Mouse (Mus musculus): ENCODE measurements at regions not wholly inside any gene's neighbourhood (a gene's known extent, or its start where the extent isn't known, plus 50 kb on each side); places are given as distances from the start of the nearest gene placed in this dataset.

DNA sequence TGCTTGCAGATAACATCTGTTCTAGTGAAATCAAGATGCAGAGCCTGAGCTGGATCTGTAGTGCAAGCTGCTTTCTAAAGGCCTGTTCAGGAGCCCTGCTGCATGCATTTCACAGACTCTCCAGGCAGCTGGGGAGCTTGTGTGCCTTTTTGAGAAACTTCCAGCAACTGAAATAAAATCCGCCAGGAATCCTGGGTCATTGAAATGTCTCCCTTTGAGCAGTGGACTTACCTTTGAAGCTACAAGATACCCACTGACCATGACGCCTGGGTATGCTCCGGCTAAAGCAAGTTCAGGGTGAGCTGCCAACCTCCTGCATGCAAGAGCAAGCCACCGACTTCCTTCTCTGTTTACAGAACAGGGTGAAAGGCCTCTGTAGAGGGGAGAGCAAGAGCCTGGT, 278.7 kb downstream of the Cenpw start:
- CTCF ChIA-PET: no interaction called here

DNA sequence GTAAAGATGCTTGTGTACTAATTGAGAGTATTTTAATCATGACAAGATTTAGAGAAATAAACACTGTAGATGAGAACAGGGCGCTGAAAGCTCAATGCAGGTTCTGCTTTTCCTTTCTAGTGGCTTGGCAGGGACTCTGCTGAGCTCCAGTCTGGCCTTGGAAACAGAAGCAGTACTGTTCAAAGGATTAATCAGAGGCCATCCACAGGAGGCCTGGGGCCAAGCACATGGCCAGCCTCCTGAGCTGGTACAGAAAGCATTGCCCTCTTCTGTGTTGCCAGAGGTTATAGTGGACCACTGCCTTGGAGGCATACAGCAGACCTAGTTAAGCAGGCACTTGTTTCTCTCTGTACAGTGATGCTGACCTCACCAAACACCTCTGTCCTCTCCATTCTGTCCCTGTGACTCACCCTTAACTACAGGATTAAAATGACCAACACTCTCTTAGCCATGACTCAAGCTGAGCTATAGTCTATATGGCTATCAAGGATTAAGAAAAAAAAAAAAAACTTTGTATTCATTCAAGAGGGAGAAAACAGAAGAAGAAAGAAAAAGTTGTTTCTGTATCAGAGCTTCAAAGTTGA, 302.5 kb downstream of the Cenpw start:
- CTCF ChIA-PET: no interaction called here

DNA sequence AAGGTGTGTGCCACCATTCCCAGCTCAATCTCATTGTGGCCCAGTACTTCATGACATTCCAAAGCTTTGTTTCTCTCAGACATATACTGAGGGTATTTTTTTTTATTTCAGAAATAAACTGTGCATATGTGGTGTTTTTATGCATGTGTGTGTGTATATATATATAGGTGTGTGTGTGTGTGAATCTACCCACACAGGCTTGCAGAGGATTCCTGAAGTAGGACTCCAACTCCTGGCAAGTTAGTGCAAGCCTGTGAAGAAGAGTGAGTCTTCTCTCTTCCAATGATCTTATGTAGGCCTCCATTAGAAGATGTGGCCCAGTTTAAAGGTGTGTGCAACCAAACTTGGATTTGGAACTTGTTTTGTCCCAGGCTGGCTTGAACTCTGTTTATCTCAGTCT, 328.9 kb upstream of the Rspo3 start:
- CTCF ChIA-PET: no interaction called here

DNA sequence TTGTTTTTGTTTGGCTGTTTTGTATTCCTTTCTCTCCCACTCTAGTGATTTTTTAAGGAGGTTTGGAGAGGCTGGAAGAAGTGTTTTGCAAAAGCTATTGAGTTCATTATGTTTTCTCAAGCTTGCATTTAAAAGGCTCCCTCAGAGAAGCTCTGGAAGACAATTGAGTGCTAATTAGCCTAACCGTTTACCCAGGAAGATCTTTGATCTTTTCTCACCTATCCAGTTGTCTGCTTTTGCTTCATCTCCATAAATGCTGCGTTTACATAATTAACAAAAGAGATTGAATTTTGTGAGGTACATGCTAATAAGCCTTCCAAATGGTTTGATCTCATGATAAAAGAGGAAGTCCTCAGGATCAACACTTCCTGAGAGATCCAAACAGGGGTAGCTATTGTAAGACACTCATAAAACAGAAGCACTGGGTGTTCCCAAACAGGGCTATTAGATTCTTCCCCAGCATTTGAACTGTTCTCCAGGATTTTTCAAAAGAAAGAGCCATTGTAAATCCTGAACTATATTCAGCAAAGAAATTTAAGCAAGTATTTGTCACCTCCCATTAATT, 320.2 kb upstream of the Rspo3 start:
- CTCF ChIA-PET: no interaction called here

DNA sequence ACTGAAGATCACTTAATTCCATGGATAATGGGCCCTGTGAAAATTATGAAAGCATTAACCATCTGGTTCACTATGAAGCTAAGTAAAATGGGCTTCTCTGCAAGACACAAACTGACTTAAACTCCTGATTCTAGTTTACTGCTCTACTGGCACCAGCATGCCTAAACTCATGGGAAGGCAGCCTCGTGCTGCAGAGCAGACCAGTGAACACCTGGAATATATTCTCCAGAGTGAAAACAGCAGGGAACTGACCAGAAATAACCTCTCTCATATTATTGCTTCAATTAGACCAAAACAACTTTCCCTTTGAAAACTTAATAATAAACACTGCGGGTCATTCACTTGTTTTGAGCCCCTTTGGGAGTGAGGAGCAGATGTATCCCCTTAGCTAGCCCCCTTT, 316.8 kb upstream of the Rspo3 start:
- CTCF ChIA-PET: interaction anchor here (0.5 kb wide), 1 partner anchor 192 kb away, joined by 7 read pairs; no protein-coding TSS in a partner anchor

DNA sequence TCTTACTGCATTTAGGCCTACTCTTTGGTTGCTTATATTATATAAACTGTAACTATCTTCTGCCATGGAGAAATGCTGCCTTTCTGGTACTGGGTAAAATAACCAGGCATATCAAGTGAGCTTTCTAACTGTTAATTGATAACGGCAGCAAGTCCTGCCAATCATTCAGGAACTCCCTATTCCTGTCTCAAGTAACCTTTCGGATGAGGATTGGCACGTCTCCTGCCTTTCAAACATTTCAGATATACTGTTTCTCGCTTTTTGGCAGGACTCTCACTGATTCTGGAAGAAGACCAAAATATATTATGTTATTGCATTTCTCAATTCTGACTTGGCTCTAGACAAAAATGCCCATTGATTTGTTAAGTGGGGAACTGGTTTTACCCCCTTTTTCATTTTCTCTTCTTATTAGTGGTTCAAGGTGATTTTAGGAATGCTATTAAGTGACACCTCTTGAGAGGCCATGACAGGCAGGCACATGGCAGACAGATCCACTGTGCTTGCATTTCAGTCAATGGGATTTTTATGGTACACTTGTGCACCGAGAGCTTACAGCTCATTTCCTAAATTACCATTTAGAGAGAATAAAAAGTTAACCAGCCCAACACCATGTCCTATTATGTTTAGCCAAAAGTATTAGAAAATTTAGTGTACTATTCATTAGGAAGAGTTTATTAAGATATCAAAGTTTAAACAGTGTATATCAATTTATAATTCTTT, 289.4 kb upstream of the Rspo3 start:
- CTCF ChIA-PET: no interaction called here

DNA sequence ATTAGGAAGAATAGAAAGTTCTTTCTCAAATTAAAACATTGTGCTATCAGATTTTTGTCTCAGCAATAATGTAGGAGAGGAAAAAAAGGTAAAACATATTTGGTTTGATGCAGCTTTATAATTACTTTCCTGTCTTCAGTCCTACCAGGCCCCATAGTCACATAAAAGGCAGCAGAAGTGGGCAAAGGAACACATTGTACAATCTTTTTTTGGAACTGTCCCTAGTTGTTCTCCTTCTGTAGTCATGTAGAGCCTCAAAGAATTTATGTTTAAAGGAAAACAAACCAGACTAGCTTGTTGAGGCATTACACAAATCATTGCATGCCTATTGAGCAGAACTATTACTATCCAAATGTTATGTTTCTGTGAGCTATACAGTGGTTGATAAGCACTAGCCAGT, 288.7 kb upstream of the Rspo3 start:
- CTCF ChIA-PET: no interaction called here

DNA sequence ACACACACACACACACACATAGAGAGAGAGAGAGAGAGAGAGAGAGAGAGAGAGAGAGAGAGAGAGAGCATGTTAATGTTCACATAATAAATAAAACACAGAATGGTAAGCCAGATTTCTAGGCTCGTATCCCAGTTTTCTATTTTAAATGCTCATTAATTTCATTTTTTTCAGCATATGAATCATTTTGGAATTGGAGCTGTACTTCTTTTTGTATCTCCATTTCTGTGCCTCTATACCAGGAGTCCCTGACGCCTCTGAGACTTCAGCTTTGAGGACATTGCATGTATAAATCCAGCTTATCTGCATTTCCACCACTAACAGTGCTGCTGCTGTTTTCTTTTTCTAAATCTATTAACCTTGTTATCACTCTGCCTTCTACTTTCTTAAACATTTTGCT, 287.5 kb upstream of the Rspo3 start:
- CTCF ChIA-PET: no interaction called here

DNA sequence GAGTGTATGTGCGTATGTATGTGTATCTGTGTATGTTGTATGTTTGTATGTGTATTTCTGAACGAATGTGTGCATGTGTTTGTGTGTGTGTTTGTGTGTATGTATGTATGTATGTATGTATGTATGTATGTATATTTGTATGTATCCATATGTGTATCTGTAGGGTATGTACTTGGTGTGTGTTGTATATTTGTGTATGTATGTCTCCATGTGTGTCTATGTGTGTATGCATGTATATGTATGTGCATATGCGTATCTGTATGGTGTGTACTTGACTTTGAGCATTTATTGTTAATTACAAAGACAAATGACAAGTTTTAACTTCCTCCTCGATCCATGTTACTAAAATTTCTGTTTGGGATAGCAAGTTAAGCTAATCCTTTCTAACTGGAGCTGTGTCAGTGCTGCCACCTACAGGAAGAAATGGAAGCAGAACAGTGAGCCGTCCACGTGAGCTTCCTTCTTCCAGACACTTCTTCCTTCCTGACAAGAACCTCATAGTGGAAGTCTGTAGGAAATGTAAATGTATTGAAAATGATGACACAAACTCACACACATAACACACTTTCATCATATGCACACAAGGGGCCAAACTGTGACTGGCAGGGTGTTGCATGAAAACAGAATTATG, 268.4 kb upstream of the Rspo3 start:
- CTCF ChIA-PET: no interaction called here

DNA sequence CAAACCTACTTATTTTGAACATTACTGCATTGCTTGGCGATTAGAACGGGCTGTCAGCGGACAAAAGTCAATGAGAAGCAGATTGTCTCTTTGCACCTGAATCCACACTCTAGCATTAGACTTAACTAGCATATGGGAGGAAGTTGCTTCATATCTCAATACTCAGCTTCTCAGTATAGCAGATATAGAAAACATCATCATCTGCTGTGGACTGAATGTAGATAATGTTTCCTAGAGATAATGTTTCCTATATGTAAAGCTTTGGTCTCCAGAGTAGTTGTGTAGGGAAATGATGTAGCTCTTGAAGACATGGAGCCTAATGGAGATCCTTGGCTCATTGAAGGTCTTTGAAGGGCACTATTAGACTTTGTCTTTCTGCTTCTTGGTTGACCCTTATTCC, 267.0 kb upstream of the Rspo3 start:
- CTCF ChIA-PET: no interaction called here

DNA sequence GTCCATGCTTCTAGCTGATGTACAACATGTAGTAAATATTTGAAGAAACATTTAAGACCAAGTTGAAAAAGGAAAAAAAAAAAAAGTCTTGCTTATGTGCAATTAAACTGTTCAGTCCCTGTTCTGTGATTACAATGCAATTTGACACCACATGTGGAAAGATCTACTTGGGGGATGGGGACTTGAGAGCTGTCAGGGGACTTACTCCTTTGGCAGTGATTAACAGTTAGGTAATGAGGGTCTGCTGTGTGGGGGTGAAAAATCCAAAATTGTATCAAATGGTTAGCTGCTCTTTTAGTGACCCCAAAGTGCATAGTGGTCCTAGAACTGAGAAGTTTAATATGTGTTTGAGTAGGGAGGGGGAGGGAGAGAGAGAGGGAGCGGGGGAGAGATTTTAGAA, 259.0 kb upstream of the Rspo3 start:
- CTCF ChIA-PET: no interaction called here

DNA sequence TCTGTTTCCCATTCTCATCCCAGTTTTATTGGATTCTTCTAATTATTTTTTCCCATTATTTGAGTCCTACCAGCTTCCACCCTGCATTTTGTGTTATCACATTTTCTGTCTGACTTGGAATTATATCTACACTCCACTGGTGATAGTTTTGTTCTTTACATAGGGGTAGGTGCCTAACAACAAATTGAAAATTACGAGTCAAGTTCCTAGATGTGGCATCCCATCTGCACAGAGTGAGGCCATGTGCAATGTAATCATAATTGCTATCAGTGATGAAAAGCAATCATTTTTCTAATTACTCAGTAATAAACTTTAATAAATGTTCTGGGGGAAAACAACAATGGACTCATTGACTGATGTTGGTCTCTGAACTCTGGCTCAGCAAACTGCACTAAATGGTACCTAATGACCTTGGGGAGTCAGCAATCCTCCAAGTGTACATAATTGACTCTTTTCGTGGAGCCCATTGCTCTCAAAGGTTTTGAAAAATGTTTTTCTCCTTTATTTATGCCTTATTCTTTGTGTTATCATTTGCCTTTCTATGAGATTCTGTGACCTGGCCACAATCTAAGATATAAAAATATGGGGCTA, 250.6 kb upstream of the Rspo3 start:
- CTCF ChIA-PET: no interaction called here

DNA sequence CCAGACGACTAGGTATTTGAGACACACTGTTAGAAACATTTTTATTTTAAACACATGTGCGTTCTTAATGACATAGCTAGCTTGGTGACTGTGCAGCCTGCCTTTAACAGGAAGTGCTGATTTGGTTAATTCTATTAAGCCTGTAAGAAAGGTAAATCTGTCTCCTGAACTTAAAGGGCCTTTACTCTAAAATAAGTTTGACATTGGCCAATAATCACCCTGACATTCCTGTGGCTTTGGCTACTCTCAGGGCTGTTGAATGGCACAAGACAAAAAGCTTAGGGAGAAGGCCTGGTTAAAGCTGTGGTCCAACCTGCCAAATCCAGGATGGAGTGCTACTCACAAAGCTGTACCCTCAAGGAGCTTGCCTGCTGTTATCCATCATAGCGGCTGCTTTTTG, 201.0 kb upstream of the Rspo3 start:
- CTCF ChIA-PET: no interaction called here

DNA sequence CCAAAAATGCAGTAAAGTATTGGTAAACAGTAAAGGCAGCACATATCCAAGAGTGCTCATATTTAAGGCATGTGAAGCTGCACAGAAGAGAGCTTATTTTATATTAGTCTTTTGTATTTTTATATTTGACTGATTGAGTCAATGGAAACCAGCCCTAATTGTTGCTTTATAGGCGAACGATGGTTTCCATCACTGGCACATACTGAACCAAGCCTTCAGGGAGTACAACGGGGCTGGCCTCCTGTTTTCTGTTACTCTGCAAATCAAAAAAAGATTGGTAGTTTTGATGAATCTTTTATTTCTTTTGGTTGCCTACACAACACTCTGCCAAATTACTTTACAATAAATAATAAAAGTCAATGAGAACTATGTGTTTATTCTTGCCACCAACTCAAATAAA, 189.7 kb upstream of the Rspo3 start:
- CTCF ChIA-PET: no interaction called here

DNA sequence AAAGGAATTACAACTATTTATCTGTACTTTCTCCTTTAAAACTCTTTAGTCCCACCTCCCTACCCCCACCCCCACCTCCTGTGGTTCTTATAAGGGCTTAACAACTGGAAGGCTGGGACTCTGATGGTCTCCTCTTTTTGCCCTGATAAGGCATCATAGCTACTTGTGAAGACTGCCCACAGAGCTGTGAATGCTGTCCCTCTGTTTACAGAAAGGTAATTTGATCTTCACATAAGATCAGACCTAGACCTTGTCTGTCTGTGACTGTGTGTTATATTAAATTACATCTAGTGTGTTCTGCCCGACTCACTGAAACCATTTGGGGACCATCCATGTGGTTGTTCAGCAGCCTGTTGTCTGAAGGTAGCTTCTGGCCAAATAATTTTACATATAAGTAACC, 175.3 kb upstream of the Rspo3 start:
- CTCF ChIA-PET: no interaction called here

DNA sequence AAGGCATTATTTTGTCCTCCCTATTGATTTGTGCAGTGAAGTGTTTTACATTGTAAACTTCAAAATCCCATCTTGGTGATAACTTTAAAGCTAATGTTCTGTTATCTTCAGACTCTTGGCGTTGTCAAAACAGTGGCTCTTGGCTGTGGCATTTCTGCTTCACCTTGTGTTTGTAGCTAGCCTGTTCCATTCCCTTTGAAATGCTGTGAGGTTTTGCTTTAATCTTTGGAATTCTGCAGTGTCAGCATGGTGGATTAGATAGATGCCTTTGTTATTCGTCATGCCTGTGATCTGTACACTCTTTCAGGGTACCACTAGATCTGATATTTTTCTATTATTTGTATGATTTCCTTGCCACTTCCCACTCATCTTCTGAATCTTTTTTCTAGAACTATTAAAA, 173.0 kb upstream of the Rspo3 start:
- CTCF ChIA-PET: no interaction called here

DNA sequence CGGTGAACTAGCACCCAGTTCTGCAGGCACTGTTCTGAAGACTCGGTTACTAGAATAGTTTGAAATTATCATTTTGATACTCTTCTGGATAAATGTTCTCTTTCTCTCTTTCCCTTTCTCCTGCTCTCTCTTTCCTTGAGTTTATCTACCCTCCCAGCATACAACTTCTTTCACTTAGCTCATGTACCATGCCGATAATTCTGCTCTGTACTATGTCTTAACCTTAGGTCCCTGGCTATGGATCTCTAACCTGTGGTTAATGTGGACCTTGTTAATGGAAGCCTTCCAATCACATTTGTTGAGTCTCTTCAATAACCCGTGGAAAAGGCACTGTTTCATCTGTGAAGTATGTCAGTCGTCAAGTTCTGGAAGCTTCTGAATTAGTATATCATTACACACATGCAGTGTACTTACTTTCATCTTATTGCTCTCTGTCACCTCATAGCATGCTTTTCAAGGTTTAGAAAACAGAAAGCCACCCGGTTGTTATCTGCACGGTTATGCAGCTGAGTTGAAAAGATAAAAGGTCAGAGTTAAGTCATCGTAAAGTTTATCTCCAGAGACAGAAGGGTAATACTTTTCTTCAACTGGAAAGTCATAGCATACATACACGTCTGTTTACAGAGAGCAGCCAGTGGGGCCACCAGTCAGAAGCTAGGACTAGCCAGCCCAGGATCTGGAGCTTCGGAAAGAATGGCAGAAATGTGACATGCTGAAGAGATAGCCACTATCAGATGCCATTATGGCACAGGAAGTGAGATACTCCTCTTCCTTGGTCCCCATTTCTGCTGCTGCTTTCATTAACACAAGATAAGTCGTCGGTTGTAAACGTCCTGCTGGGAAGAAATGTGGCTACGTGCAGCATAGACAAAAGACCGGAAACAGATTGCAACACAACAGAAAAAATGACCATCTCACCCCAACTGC, 157.6 kb upstream of the Rspo3 start:
- CTCF ChIA-PET: no interaction called here

DNA sequence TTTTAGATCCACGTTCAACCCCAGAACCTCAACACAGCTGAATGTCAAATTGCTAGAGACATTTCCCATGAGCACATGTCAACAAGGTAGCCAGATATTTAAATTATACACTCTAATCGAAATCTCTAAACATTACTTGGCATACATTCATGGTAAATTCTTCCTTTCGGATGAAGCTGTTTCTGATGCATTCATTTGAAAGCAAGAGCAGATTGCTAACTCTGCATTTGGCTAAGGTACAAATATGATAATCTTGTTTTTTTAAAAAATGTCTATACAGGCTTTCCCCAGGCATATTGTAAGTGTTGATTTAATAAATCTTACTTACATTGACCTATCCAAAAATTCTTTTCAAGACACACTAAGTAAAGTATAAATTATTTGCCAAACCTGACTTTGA, 153.9 kb upstream of the Rspo3 start:
- CTCF ChIA-PET: no interaction called here

DNA sequence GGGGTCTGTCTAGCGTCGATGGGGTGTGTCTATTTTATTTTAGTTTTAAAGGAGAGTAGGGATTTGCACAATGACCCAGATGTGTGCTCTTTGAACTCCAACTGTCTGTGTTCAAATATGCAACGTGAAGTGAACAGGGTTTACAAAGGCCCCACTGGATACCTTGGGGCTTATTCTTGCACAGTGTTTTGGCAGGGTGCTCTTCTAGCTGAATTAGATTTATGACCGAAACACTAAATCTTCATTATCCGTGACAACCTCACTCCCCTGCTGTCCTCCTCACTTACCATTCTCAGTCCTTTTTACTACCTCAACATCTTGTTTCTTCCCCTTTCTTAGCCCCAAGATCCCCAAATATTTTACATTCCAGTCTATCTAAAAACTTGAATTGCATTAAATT, 151.3 kb upstream of the Rspo3 start:
- CTCF ChIA-PET: no interaction called here

DNA sequence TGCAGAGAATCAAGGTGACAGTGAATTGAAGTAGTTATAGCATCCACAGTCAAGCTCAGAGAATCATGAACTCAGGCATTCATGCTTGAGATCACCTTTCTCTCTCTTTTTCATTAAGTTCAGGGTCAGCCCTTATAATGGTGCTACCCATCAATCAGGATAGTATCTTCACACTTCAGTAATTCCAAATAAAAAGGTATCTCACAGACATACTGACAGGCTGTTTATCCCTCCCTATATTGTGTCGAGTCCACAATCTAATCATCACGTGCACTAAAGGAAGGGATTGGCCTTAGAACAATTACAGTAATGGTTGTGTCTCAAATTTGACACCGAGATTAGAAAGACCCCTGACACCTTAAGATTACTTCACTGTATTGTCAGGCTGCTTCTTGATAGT, 138.7 kb upstream of the Rspo3 start:
- CTCF ChIA-PET: no interaction called here

DNA sequence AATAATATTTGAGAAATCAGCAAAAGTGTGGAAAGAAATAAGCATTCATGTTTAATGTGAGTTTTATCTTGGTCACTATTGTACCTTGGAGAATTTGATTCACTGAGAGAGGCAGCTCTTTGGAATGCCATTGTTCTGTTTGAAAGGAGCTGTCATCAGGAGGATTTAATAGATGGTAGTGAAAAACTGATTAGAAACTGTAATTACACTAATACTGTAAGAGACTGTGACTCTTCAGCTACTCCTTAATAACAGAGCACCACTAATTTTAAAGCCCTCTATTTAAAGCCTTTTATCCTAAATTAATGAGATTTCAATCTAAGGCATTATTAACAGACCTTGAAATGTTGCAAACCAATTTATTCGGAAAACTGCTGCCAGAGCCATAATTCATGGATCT, 126.1 kb upstream of the Rspo3 start:
- CTCF ChIA-PET: no interaction called here

DNA sequence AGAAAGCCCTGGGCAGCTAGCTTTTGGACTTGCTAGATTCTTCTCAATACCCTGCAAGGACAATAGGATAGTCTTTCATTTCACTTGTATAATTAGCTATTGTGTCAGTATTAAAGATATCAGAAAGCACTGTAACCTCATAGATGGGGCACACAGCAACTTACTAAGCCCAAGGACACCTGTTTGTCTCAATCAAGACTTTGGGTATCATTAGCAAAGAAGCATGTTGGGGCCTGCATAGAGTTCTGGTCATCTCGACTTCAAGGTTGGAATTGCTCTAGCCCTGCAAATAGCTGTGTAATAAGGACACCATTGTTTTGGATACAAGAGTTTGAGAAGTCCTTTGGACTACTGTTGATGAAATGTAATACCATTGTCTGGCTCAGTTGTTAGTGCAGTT, 104.6 kb upstream of the Rspo3 start:
- CTCF ChIA-PET: no interaction called here

Measured in spleen, embryonic (tissue).